Mouse (Mus musculus): ENCODE measurements around the gene Zer1. TPM values are rescaled to one million over a fixed set of nuclear protein-coding genes. Genes with fewer than 3 reads are reported as not detected.
"Not testable (repeated sequence)": the region's sequence is repeated elsewhere in the genome, so short reads cannot be mapped to it uniquely, and the experiment has no call there.

Gene Zer1
- total RNA-seq, 2 experiments from 2014 or later = 25.7 to 26.7 TPM

DNA sequence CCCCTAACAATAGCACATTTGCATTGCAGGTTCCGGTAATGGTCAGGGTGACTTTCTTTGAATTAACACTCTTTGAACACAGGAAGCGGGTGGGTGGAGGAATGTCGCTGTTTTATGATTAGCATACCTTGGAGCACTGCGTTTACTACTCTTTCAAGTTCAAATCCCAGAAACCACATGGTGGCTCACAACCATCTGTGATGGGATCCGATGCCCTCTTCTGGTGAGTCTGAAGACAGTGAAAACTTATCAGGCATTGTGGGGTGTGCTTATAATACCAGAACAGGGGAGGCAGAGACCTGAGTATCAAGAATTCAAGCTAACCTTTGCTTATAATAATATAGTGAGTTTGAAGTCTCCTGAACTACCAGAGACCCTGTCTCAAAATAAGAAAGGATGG, 6.9 kb upstream of the Zer1 start:
- DNase-seq; intact Hi-C loops (cut with DNase I): not testable (repeated sequence)

DNA sequence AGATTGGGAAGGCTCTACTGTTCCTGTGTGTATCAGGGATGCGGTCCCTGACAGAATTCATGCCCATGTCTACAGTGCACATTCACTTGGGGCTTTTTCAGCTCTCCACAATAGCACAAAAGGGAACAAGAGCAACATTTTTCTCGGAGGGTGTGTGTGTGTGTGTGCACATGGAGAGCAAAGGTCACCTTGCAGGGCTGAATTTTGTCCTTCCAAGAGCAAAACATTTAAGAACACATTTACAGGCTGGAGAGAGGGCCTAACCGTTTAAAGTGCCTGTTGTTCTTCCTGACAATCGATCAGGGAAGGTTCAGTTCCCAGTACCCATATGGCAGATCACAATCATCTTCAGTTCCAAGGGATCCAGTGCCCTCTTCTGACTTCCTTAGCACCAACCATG, 5.8 kb upstream of the Zer1 start:
- intact Hi-C loops (cut with DNase I) = no loop called here
- DNase-seq = no peak

DNA sequence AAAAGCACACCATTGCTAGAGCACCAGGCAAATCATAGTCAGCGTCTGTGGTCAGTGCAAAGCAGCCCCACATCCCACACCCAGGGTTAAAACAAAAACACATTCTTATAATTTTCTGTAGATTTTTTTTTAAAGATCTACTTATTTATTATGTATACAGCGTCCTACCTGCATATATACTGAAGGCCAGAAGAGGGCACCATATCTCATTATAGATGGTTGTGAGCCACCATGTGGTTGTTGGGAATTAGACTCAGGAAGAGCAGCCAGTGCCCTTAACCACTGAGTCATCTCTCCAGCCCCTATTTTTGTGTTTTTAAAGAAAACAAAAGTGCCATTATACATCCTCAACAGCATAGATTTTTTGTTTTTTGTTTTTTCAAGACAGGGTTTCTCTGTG, 4.4 kb upstream of the Zer1 start:
- intact Hi-C loops (cut with DNase I) = loop anchor here (2.0 to 5.0 kb wide), 2 partner anchors 142 to 159 kb away; partner anchors contain the start of genes Dolk and Nup188
- DNase-seq = peak; percentile 57 to 59

DNA sequence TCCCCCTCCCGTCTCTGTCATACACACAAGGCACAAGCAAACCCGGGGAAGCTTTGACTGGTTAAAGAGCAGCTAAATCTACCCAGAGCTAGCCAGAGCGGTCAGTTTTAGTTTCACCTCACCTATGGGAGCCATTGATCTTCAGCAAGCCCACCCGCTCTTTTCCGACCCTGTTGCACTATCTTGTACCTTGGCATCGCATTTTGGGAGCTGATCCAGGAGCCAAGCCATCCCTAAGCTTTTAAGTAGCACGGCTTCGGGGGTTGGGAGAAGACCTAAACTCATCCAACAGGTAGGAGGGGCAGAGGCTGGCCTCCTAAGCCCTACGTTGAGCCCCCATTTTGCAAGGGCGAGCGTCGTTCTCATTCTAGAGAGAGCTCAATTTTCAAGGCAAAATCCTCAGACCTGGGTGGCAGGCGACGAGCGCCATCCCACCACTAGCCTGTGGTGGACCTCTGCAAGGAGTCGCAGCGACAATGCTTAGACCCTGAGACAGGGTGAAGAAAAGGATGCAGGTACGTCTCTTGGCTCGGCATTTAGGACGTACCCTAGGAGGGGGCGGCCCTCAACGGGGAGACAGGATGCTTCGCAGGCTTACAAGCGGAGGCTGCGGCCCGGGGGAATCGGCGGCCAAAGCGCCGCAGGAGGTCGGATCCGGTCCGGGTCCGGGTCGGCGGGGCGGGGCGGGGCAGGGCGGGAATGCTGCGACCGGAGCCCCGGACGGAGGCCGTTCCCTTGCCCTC, 485 bp downstream of the Zer1 start:
- DNase-seq = no peak
- intact Hi-C loops (cut with DNase I) = loop anchor here (1.0 kb wide), 1 partner anchor 9 kb away; the partner anchor contains the start of gene Tbc1d13

DNA sequence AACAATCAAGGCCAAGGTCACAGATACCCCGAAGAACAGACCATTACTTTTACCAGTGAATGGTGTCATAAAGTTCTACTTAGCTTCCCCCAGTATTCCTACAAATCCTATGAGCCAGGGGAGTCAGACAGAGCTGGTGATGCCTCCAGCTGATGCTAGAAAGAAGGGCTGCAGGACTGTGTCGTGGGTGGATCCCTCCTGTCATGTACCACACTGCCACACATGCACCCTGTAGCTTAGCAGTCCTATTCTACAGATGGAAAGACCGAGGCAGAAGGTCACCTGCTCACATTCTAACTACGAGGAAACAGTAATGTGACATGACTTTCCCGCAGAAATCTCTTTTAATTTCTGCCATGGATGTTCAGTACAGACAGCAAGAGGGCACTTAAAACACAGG, 1.6 kb downstream of the Zer1 start:
- no peak for DNase-seq
- intact Hi-C loops (cut with DNase I) = no loop called here

DNA sequence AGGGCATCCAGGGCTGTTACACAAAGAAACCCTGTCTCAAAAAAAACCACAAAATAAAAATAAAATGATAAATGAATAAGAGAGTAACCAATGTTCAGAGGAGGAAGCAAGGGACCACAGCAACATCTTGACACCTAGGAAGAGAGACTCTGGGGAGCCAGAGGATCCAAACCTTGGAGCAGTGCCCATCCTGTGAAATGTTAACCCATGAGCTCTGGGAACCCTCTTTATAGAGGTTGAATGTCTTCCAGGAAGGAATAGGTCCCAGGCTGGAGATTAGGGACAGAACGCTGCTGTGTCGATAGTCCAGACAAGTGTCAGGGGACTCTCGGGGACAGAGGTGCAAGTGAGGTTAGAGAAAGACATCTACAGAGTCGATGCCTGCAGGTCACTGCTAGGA, 4.1 kb downstream of the Zer1 start:
- DNase-seq = no peak
- intact Hi-C loops (cut with DNase I) = no loop called here

DNA sequence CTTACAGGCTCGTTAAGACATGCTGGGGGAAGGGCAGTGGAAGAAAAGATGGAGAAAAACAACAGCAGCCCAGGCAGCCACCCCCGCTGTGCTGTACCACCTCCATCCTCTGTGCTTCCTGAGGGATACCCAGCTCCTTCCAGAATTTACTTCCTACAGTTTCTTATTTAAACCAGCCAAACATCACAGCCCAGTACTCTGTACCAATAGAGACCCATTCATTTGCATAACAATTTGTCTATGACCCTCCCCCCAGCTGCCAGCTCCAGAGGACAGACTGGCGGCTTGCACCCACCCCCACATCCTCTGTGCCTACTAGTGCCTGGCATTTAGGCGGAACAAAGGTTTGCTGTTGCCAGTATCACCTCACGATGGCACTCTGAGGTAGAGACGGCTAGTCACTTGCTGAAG, 4.7 kb downstream of the Zer1 start:
- intact Hi-C loops (cut with DNase I) = no loop called here
- no peak for DNase-seq

DNA sequence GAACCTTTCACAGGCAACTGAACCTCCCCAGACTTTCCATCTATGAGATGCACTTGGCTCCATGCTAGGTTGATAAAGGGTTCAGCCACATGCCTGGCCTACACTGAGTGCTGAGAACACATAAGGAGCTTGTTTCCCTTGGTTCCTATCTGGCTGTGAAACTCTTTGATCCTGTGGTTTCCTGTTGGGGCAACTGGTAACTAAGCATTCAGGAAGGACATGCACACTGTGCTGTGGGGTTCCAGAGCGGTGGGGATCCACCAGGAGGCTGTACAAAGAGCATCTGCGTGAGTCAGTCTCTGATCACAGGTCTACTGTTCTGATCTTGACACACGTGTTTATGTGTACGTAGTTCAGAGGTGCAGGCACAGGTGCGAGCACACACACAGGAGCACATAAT, 11.8 kb downstream of the Zer1 start:
- intact Hi-C loops (cut with DNase I) = no loop called here
- DNase-seq = no peak

DNA sequence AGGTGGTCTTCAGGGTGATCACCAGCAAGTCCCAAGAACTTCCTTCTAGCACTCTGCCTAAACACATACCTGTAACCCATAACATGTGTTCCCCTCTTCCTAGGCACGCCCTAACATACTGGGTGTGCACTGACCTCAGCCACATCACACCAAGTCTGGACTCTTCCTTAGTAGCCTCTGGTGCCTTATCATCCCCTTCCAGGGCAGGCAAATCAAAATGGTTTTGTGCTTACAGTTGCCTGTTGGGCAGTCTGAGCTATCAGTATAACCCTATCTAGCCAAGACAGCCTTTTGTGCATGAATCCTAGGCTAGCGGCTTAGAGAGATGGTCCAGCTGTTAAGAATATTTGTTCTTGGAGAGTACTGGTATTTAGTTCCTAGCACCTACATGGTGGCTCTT, 12.9 kb downstream of the Zer1 start:
- intact Hi-C loops (cut with DNase I) = no loop called here
- no peak for DNase-seq

DNA sequence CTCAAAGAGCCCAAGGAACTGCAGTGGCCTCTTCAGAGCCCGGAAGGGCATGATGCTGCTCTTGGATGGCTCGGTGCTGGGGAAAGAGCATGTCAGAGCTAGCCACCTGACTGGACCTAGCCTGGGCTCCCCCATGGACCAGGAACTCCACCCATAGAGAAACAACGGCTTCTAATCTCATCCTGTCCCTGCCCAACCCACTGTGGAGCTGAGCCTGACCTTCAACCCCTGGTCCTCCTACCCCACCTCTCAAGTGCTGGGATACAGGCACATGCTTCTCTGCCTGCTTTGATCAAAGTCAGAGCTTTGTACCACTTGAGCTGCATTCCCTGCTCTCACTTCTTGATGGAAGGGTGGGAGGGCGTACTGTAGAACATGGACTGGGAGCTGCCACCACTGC, 16.1 kb downstream of the Zer1 start:
- no peak for DNase-seq
- intact Hi-C loops (cut with DNase I) = no loop called here

DNA sequence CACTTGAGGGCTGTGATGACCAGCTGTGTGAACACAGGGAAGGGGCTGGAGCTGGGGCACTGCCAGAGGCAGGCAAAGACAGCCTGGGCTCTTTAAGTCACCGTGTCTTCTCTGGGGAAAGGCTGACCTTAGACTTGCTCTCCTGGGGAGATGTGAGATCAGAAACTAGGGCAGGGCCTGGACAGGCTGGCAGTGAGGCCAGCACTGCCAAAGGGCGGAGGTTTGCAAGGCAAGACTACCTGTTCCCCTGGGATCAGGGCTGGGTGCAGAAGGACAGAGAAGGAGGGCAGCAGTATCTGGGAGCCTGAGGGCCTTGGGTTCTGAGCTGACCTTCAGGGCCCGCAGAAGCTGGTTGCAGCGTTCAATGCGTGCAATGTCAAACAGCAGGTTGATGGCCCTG, 16.7 kb downstream of the Zer1 start:
- no peak for DNase-seq
- intact Hi-C loops (cut with DNase I) = no loop called here

DNA sequence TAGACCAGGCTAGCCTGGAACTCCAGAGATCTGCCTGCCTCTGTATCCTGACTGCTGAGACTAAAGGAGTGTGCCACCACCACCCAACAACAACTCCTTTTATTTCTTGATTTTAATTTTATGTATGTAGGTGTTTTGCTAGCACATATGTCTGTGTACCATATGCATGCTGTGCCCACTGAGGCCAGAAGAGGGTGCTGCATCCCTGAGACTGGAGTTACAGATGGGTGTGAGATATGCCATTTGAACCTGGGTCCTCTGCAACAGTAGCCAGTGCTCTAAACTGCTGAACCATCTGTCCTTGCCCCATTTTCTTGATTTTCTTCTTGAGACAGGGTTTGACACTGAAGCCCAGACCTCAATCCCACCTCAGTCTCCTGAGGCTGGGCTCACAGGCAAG, 18.0 kb downstream of the Zer1 start:
- intact Hi-C loops (cut with DNase I) = no loop called here
- peak; percentile 46 to 62 for DNase-seq

DNA sequence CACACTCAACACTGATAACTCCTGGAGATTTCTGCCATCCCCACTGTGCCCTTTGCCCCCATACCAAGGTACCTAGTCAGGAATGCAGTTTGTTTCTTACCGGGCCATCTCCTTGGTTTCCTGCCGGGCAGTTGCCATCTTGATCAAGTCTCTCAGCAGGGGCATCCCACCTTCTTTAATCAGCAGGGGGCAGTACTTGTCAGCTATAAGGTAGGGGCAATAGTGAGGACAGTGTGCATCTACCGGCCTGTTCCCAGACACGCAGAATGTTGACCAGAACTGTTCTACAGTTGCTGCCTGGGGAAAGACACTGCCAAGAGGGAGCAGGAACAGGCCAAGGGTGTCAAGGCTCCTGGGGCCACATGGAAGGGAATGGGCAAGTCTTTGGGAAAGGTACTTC, 24.2 kb downstream of the Zer1 start:
- intact Hi-C loops (cut with DNase I) = loop anchor here (5.0 kb wide), 1 partner anchor 242 kb away; no protein-coding TSS in a partner anchor
- DNase-seq = no peak

DNA sequence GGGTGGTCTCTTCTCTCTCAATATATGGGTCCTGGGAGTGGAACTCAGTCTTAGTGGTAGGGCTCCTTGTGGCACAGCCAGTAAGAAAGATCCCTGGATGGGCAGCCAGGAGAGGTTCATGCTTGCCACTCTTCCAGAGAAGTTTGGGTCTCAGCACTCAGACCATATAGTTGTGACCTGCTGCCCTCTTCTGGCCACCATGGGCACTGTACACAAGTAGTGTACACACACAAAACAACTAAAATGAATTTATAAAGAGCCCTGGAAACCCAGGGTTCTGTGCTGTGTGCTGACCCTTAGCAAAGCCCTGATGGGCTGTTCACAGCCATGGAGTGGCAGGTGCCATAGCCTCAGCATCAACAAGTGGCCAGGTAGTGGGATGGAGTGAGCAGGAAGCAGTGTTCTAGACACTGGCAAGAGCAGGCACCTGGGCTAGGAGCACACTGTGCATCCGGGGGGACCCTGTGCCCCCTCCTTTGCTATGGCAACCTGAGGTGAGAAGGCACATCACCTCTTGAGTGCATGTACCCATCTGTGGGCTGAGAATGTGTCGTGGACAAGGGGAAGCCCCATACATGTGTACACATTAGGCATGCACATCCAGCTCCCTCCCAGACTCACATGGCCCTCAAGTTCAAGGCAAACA, 28.4 kb downstream of the Zer1 start:
- peak; percentile 61 to 69 for DNase-seq
- intact Hi-C loops (cut with DNase I) = loop anchor here (1.0 kb wide), 2 partner anchors 19 to 54 kb away; partner anchors contain the start of gene Pkn3

DNA sequence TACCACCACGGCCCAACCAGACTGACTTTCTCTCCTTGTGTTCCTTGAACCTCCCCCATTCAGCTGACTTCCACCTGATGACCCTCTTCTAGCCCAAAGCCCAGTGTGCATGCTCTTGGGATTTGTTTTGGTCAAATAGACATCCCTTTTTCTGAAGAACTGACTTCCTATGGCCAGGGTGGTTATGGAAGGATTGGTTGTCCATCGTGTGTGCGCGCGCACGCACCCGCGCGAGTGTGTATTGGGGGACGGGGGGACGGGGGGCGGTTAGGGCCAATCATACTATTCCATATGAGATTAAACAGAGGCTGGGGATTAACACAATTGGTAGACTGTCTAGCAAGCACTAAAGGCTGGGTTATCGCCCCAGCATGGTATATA, 30.2 kb downstream of the Zer1 start:
- intact Hi-C loops (cut with DNase I) = no loop called here
- DNase-seq = no peak

DNA sequence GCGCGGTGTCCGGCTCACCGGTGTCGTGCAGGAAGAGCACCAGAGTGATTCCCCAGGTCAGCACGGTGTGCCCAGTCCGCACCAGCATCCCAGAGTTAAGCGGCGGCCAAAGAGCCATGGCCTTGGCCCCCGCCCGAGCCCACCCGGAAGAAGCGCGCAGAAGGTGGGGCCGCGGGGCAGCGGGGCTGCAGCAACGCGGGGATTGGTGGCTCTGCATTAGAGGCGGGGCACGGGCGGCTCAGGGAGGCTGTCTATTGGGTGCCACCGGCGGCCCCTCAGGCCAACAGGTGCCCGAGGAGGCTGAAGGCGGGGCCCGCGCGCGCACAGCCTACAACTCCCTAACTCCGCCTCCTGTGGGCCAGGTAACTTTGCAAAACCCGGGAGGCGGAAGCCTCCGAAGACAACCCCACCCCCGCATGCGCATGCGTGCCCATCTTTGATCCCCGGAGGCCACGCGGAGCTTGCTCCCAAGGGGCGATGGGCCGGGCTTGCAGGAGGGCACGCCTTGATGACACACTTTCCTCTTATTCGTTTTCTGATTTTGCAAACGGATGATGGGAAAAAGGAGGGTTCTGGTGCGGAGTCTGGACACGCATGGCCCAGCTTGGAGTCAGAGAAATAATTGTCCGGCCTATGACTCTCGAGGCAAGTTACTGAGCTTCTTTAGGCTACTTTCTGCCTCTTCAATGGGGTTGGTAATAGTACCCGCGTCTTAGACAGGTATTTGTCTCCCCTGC, 30.7 kb downstream of the Zer1 start, which contains the start of gene Zdhhc12:
Zdhhc12 (minus strand) TSS at position 178 of the 737 bp plus-strand sequence.
- intact Hi-C loops (cut with DNase I) = loop anchor here (2.0 kb wide), 1 partner anchor 15 kb away; no protein-coding TSS in a partner anchor

DNA sequence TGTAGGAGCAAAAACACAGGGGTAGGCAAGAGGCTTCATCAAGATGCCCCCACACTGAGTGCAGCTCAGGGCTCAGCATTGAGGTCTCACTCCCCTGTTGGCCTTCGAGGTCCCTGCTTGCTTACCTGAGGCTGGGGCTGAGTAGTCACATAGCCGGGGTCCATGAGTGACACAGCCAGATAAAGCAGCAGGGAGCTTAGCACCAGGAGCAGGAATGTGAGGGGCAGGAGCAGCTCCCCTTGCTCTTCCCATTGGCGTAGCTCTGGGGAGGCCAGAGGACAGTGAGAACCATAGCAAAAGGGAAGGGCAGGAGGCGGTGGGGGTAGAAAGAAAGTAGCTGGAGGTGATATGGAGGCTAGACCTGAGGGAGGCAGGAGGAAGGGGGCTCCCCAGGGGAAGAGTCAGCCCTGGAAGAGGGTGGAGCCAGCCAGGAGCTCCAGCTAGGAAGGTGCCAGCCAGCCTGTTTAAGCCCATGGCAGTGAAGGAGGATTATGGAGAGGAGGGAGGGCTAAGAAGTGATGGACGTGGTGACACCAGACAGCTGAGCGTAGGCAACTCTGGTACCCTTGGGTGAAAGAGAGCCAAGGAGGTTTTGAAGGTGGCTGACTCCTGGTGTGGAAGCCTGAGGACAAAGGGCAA, 32.0 kb downstream of the Zer1 start:
- intact Hi-C loops (cut with DNase I) = loop anchor here (2.0 kb wide), 1 partner anchor 14 kb away; no protein-coding TSS in a partner anchor
- DNase-seq = no peak

More for the DNA sequence above, 30.7 kb downstream of the Zer1 start, which contains the start of gene Zdhhc12:
- DNase-seq = peak; percentile 91 to 95

DNA sequence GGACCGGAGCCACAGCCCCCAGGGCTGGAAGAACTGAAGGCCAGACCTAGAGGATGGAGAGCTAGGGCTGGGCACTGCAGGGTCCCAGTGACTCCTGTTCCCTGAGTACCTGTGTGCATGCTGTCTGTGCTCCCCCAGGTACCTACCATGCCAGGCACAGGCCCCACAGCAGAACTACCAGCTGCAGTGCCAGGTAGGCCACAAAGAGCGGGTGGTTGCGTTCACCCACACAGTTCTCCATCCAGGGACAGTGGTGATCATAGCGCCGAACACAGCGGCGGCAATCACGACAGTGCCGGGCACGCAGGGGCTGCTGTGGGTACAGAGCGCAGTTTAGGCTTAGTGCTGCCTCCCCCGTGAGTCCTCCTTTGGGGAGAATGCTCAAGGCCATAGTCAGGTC, 32.9 kb downstream of the Zer1 start:
- intact Hi-C loops (cut with DNase I) = no loop called here
- no peak for DNase-seq

DNA sequence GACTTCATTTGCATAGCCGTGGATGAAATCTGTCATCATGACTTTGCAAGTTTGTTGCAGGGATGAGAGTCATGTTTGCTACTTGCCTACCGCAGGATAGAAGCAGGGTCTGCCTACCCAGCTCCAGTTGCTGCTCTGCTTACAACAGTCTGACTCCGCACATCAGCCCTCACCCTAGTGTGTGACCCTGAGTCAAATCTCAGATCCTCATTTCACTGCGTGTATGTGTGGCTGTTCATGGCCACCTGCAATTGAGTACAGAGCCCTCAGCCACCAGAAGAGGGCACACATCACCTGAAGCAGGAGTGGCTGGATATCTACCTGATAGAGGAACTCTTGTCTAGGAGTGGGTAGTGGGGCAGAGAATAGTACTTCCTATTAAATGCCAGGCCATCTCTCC, 37.1 kb downstream of the Zer1 start:
- intact Hi-C loops (cut with DNase I) = no loop called here

DNA sequence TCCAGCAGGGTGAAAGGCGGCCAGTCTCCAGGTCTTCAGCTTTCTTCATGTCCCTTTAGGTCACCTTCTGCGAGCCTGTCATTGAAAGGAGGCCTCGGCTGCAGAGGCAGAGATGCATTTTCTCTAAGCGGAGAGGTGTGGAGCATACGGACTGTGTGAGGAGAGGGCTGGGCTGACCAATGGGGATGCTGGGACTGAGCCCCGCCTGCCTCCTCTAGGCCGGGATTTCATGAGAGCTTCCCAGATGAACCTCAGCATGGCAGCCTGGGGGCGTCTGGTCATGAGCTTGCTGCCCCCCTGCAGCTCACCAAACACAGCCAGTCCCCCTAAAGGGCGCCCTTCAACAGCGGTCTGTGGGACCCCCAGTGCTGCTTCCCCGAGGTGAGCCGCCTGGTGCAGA, 39.8 kb downstream of the Zer1 start:
- DNase-seq = no peak
- intact Hi-C loops (cut with DNase I) = no loop called here

More for the DNA sequence above, 37.1 kb downstream of the Zer1 start:
- DNase-seq = no peak

DNA sequence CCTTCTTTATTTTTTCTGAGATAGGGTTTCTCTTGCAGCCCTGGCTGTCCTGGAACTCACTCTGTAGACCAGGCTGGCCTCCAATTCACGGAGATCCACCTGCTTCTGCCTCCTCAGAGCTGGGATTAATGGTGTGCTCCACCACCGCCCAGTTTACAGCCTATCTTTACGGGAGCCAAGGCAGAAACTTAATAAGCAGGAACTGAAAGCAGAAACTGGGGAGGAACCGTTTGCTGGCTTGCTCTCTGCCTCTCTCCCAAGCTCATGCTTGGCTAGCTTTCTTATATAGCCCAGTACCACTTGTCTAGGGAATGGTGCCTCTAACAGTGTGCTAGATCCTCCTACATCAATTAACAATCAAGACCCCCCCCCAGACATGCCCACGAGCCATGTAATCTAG, 40.3 kb downstream of the Zer1 start:
- intact Hi-C loops (cut with DNase I) = no loop called here

More for the DNA sequence above, 40.3 kb downstream of the Zer1 start:
- no peak for DNase-seq

Data from heart, postnatal 10 days (tissue).